Mouse (Mus musculus) midbrain, postnatal 0 days (tissue): Measurements from ENCODE around the gene Robo2. TPM values are rescaled to one million over a fixed set of nuclear protein-coding genes. Genes with fewer than 3 reads are reported as not detected.

Experiments used
- ATAC-seq: fragments of 200-750 bp; cut with Nextera tagmentation; 2 replicates; pipeline ENCODE4 v1.8.0; 2017; ENCODE audit warnings: moderate number of reproducible peaks, mild to moderate bottlenecking, moderate TSS enrichment, moderate library complexity; ENCODE audit not compliant: low FRiP score
- DNase-seq: peaks from one replicate; pipeline ENCODE4 v3.0.0-alpha.2; 2015; ENCODE audit warnings: low spot score
- H3K27ac ChIP-seq: fragments of 300-500 bp; sonication (generic); 2 replicates; pipeline ENCODE4 v1.5.1; 2014; ENCODE audit warnings: low read depth, mild to moderate bottlenecking, low read length, mixed read lengths
- H3K27me3 ChIP-seq: fragments of 300-500 bp; sonication (generic); 2 replicates; pipeline ENCODE4 v1.6.1; 2014; ENCODE audit warnings: low read length, control low read depth, mixed read lengths; ENCODE audit not compliant: insufficient read depth
- H3K36me3 ChIP-seq: fragments of 300-500 bp; sonication (generic); 2 replicates; pipeline ENCODE4 v1.6.1; 2014; ENCODE audit warnings: low read length, control low read depth, mixed read lengths; ENCODE audit not compliant: insufficient read depth
- H3K4me1 ChIP-seq: fragments of 300-500 bp; sonication (generic); 2 replicates; pipeline ENCODE4 v1.6.1; 2014; ENCODE audit warnings: mild to moderate bottlenecking, control low read depth, antibody characterized with exemption, low read length, mixed read lengths; ENCODE audit not compliant: insufficient read depth
- H3K4me2 ChIP-seq: fragments of 300-500 bp; sonication (generic); 2 replicates; pipeline ENCODE4 v1.6.1; 2014; ENCODE audit warnings: low read depth, mild to moderate bottlenecking, low read length, mixed read lengths; ENCODE audit not compliant: poor library complexity, severe bottlenecking
- H3K4me3 ChIP-seq: fragments of 300-500 bp; sonication (generic); 2 replicates; pipeline ENCODE4 v1.5.1; 2014; ENCODE audit warnings: low read depth, mild to moderate bottlenecking, low read length, moderate library complexity
- H3K9ac ChIP-seq: fragments of 300-500 bp; sonication (generic); replicated peaks from 2 replicates; pipeline ENCODE4 v1.6.1; 2014; ENCODE audit warnings: mild to moderate bottlenecking, low read length, moderate library complexity, mixed read lengths; ENCODE audit not compliant: poor library complexity, severe bottlenecking
- H3K9me3 ChIP-seq: fragments of 300-500 bp; sonication (generic); 2 replicates; pipeline ENCODE4 v1.6.1; 2016; ENCODE audit warnings: low read length, control low read depth
- CTCF ChIP-seq: IDR thresholded peaks from 2 replicates; pipeline ENCODE4 v1.5.1; 2016; ENCODE audit warnings: antibody characterized with exemption, mild to moderate bottlenecking
- WGBS: fragments of 180-500 bp; shearing (Covaris S2); extraction: QIAGEN DNeasy Blood & Tissue Kit; methylation state at CpG from one replicate; pipeline ENCODE4 v1.1.7; 2014; 5-methylcytosine and 5-hydroxymethylcytosine counted together
- polyA plus RNA-seq: library from polyadenylated mRNA; unstranded; fragments of >200 nt; fragmentation: Nextera tagmentation; extraction: Ambion mirVana; gene quantifications from 2 replicates; pipeline ENCODE4 v1.2.1, GENCODE M21; 2015
- total RNA-seq: library from RNA; depleted of rRNA; stranded (reverse); fragments of >200 nt; gene quantifications from 2 replicates; pipeline ENCODE4 v1.2.3, GENCODE M21; 2014

The Robo2 gene
- total and polyA plus RNA-seq, 2 experiments from 2014 or later: 49.8 to 134 TPM

DNA sequence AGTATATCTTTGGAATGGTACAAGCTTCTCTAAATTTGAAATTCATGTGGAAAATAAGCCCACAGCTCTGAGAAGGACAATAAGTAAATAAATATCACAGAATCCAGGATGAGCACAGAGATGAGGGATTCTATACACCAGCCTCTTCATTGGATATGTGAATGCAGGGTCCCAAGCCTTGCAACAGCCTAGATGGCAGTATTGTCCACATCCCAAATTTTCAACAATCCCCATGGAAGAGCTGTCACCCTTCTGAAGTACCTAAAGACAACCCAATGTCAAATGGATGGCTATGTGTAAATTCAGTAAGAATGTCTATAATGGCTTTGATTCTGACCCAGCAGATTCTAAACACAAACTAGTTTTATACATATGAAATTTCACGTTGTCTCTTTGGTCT lies 3.1 kb downstream of the Robo2 start:
- Histone ChIP-seq H3K4me2 (peak overlapping the region; percentile 90), H3K27ac (peak overlapping the region; percentile 62), H3K27me3 (no peaks in the 10 kb centered on the region), H3K4me1 (no peaks in the 10 kb centered on the region), H3K9me3 (no peaks in the 10 kb centered on the region), H3K9ac (peak overlapping the region; percentile 61; the same call in 1 of the 2 replicates), H3K4me3 (peak overlapping the region; percentile 80), H3K36me3 (no peaks in the 10 kb centered on the region)
- ATAC-seq (no peak), DNase-seq (peak; percentile 78)
- 29% methylated on average over 1 of the region's 1 CpGs for WGBS
- peak; percentile 75 for TF ChIP-seq CTCF

DNA sequence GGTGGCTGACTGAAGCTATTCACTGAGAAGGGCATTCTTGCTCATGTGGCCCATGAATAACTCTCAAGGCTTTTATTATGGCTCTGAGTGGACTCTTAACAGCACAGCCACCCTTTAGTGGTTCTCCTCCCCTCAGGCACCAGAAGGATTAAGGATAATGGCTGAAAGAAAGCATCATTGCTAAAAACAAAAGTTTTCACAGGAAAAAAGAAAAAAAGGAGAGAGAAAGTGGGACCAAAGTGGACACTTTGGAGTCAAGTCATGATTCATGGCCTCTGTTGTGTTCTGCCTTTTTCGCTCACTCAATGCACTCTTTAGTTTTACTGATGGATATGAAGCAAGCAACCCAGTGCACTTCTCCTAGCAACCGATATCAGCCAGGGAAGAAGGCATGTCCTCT lies 14.3 kb downstream of the Robo2 start:
- H3K4me3 ChIP-seq: no peak overlapping the region
- no peaks in the 10 kb centered on the region for H3K27me3 ChIP-seq
- H3K4me1 ChIP-seq: peaks cover 8% of the 10 kb centered on the region; the same call in 1 of the 2 replicates
- TF ChIP-seq CTCF: no peak
- no peak for ATAC-seq
- no peak overlapping the region for H3K4me2 ChIP-seq
- H3K36me3 ChIP-seq: no peaks in the 10 kb centered on the region
- WGBS: 66% methylated on average over 2 of the region's 2 CpGs
- H3K9me3 ChIP-seq: no peaks in the 10 kb centered on the region
- DNase-seq: peak; percentile 56
- no peak overlapping the region for H3K9ac ChIP-seq
- no peak overlapping the region for H3K27ac ChIP-seq

DNA sequence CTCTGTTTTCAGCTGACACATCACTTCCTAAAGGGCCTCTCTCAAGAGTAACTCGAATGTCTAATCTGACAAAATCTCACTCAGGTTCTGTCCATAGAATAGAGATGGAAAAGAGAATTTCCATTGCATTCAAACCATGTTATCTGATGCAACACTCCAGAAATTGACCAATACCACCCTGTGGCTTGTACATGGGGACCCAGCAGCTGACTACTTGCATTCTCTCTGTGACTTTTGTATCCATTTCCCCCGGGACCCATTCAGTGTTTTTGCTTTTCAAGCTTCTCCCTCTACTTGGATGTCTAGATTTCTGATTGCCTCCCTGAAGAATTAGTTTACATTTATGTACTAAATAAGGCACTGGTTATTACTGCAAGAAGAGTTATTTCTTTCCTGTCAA lies 15.9 kb downstream of the Robo2 start:
- Histone ChIP-seq H3K9me3 (no peaks in the 10 kb centered on the region), H3K27me3 (no peaks in the 10 kb centered on the region), H3K4me3 (no peak overlapping the region), H3K27ac (no peak overlapping the region), H3K4me1 (peaks cover 8% of the 10 kb centered on the region; the same call in 1 of the 2 replicates), H3K4me2 (no peak overlapping the region), H3K36me3 (no peaks in the 10 kb centered on the region), H3K9ac (no peak overlapping the region)
- ATAC-seq (no peak), DNase-seq (no peak)
- 85% methylated on average over 2 of the region's 2 CpGs for WGBS
- no peak for TF ChIP-seq CTCF

DNA sequence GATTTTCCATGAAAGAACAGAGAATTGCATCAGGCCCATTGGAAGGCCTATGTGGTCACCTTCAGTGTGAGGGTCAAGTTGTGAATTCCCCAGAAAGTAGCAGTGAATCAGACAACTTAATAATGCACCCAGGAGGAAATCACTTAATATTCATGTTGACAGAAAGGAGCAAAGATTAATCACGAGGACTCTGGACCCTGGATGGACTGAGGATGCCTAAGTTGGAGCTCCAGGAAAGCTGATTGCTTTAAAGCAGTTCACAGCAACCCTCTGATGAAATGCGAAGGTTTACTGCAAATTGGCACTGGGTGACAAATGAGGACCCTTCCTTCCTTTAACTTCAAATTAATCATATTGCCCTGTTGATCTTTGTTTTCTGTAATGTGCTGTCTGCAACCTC lies 32.2 kb downstream of the Robo2 start:
- no peak for TF ChIP-seq CTCF
- ATAC-seq: no peak
- H3K4me2 ChIP-seq: no peak overlapping the region
- no peak overlapping the region for H3K4me3 ChIP-seq
- no peaks in the 10 kb centered on the region for H3K9me3 ChIP-seq
- no peaks in the 10 kb centered on the region for H3K27me3 ChIP-seq
- no peak for DNase-seq
- H3K9ac ChIP-seq: no peak overlapping the region
- WGBS: 51% methylated on average over 2 of the region's 2 CpGs
- peaks cover 3% of the 10 kb centered on the region; the same call in 1 of the 2 replicates for H3K4me1 ChIP-seq
- H3K27ac ChIP-seq: no peak overlapping the region
- no peaks in the 10 kb centered on the region for H3K36me3 ChIP-seq

GRCm38 (mm10) chr16:74375342-74375940 lies 36.2 kb downstream of the Robo2 start:
- H3K9me3 ChIP-seq: no peaks in the 10 kb centered on the region
- ATAC-seq (no peak), DNase-seq (peak; percentile 24)
- no peak overlapping the region for H3K4me2 ChIP-seq
- H3K27ac ChIP-seq: no peak overlapping the region
- no peaks in the 10 kb centered on the region for H3K27me3 ChIP-seq
- 49% methylated on average over 12 of the region's 12 CpGs for WGBS
- no peak overlapping the region for H3K4me3 ChIP-seq
- H3K9ac ChIP-seq: no peak overlapping the region
- H3K4me1 ChIP-seq: peaks cover 3% of the 10 kb centered on the region; the same call in 1 of the 2 replicates
- no peaks in the 10 kb centered on the region for H3K36me3 ChIP-seq
- no peak for TF ChIP-seq CTCF

DNA sequence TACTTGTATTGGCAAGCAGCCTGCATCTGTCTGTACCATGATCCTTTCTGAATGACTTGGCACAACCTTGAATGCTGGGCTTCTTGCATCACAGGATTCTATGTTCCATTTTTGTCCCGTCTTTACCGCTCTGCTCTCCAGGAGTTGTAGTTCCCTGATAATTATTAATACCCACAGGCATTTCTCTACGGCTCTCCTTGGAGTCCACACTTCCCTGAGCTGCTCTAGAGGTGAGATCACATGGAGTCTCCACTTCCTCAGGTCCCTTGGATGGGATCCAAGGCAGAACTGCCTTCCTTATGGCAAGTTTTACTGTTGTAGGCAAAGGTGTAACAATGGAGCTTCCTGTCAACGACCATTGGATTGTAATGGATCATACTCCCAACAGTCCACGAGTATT lies 37.1 kb downstream of the Robo2 start:
- Histone ChIP-seq H3K4me3 (no peak overlapping the region), H3K4me1 (peaks cover 3% of the 10 kb centered on the region; the same call in 1 of the 2 replicates), H3K27me3 (no peaks in the 10 kb centered on the region), H3K4me2 (no peak overlapping the region), H3K36me3 (no peaks in the 10 kb centered on the region), H3K9me3 (no peaks in the 10 kb centered on the region), H3K27ac (no peak overlapping the region), H3K9ac (no peak overlapping the region)
- WGBS: 82% methylated on average over 5 of the region's 5 CpGs
- ATAC-seq: no peak
- TF ChIP-seq CTCF: no peak
- no peak for DNase-seq
